Mouse (Mus musculus): Measurements from ENCODE around the gene Tdrd3.
A peak's percentile ranks its signal among the peaks of the same experiment; 100 is the strongest.

Tdrd3 gene

DNA sequence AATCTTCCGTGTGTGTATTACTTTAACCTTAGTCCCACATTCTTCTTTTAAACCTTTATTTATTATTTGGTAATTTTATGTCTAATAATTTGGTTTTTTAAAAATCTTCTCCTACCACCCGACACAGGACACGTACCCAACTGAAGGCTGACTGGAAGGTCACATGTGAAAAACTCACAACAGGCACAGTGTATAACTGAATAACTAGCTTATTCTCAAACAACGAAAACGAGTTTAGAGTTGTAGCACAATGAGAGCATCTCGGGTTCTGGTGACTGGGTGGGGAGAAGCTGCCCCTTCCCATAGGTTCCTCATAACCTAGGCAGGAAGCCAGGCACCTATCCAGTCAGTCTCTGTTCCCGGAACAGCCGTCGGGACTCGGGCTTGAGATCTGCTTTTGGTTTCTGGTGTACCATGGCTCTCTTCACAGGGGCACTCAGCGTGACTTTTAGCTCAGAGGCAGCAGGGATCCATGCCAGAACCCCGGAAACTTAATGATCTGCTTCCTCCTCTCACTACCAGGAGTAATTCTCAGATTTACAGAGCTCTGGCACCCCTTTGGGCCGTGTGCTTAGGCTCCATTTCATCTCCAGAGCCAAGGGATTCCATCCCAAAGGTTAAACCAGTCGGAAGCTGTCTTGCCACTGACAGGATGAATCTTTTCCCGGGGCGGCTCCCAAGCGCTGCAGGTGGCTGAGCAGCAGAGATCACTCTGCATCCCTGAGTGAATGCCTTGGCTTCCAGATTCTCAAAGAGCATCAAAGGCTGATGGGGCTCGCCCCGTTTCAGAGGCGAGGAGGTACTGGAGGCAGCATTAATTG, 151.4 kb downstream of the Tdrd3 start:
- DNase-seq: peak; percentile 7

DNA sequence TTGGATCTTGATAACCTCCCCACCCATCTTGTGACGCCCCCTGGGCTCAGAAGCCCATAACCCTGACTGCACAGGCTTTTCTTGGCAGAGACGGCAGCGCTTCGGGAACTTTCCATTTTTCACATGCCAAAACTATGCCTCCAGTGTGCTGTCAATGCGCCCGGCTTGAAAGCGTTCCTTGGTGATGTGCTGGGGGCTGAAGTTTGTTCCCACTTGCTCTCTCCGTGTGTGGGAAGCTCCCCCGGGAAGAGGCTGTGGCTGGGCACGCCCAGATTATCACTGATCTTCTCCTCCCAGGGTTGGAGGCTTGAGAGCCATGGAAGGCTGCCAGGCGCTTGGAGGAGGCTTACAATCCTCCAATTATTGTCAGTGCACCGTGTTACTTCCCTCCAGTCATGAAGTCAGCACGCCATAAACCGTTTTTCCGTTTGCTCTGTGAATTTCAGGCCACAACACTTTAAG, 152.0 kb downstream of the Tdrd3 start:
- no peak for DNase-seq

DNA sequence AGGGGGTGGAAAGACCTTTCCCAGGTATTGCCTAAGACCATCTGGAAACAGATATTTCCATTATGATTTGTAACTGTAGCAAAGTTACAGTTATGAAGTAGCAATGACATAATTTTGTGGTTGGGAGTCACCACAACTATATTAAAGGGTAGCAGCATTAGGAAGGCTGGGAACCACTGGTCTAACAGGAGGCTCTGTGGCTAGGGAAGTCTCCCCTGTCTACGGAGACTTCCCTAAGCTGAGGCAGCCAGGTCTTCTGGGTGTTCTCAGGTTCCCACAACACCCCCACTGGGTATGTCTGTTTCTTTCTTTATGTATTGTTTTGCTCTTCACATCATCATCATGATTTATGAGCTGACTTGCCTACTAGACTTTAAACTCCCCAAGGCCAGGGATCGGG, 153.0 kb downstream of the Tdrd3 start:
- no peak for DNase-seq

DNA sequence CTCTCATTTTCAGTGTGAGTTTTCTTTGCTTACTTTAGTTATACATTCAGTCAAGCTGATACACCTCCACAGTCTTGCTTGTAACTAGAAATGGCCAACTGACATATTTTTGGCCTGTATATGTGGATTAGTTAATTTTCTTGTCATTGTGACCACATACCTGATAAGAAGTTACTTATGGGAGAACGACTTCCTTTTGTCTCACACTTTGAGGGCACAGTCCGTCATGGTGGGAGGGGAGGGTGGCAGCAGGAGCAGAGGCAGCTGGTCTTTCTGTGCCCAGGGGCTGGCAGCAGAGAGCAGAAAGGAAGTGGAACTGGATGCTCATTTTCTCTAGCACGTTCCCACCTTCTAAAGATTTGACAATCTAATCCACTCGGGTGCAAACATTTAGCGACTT, 156.0 kb downstream of the Tdrd3 start:
- no peak for DNase-seq

DNA sequence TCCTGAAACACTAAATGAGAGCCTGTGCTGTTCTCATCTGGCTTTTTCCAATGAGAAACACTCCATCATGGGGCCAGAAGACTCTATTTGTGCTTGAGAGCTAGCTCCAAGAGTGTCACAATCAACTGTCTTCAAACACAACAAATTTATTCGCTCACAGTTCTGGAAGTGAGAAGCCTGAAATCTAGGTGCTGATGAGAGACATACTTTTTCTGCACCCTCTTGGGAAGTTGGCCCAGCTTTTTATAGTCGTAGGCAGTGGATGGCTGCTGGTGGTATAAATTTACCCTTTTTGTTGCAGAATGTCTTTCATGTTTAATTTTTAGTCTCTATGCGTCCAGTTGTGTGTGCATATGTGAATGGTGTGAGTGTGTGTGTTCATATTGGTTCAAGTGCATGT, 166.2 kb downstream of the Tdrd3 start:
- DNase-seq: no peak

Measured in kidney, adult 9 months (tissue).